Mouse (Mus musculus) splenic B cell, adult 2 months (primary cell): Measurements from ENCODE around the gene Tpst2.
A peak's percentile ranks its signal among the peaks of the same experiment; 100 is the strongest.

ENCODE experiments used
- DNase-seq: peaks from one replicate; pipeline ENCODE4 v3.0.0-alpha.2; 2011; ENCODE audit warnings: low read depth, low spot score
- H3K27me3 ChIP-seq: 2 replicates; pipeline ENCODE4 v1.6.1; 2012; ENCODE audit warnings: mild to moderate bottlenecking, low read length, moderate library complexity, mixed read lengths; ENCODE audit not compliant: control insufficient read depth, poor library complexity, insufficient read depth, severe bottlenecking
- H3K36me3 ChIP-seq: 2 replicates; pipeline ENCODE4 v1.6.1; 2012; ENCODE audit warnings: mild to moderate bottlenecking, low read length, moderate library complexity, mixed read lengths; ENCODE audit not compliant: control insufficient read depth, poor library complexity, insufficient read depth, severe bottlenecking

Tpst2 gene

DNA sequence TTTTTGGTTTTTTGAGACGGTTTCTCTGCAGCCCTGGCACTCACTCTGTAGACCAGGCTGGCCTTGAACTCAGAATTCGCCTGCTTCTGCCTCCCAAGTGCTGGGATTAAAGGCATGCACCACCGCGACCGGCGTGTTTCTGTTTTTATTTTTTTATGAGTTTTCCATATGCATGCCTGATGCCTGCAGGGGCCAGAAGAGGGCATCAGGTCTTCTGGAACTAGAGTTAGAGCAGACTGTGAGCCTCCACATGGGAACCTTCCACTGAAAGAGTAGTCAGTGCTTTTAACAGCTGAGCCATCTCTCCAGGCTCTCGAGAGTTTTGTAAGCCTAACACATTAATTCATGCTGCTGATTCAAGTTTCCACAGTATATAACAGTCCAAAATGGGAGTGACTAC lies 62.7 kb downstream of the Tpst2 start:
- DNase-seq: no peak
- no peaks in the 10 kb centered on the region for H3K27me3 ChIP-seq
- peaks cover 20% of the 10 kb centered on the region for H3K36me3 ChIP-seq

DNA sequence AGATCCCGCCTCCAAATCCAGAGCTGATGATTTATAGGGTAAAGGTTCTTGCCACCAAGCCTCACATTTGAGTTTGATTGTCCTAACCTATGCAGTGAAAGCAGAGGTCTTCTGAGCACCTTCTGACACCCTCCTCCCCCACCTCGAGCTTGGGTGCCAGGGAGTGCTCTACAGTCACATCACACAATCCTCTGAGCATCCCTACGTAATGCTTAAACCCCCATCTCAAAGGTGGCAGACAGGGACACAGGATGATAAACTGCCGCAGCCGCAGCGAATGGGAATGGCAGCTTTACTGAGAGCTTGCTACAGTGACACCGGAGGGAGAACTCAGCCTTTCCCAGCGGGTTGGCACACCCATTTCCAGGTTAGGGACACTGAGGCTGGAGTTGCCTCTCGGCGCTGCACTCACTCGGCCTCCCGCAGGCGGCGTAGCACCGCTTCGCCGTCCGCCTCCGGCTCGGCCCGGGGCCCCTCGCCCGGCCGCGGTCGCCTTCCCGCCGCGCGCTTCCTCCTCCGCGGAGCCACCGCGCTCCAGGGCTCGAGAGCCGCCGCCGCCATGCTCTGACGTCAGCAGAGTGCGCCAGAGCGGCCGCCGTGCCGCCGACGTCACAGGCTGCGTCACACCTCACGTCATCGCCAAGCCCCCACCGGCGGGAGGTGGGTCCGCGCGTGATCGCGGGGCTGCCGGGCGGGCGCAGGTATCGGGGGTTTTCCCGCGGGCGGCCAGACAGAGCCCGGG lies 66.1 kb downstream of the Tpst2 start, which contains the start of the genes Srrd and Hps4:
Srrd (minus strand) TSS at position 578 of the 742 bp plus-strand sequence.
Hps4 (plus strand) TSS at position 621 of the 742 bp plus-strand sequence.
- H3K27me3 ChIP-seq: no peaks in the 10 kb centered on the region
- DNase-seq: peak; percentile 96
- peaks cover 6% of the 10 kb centered on the region for H3K36me3 ChIP-seq

DNA sequence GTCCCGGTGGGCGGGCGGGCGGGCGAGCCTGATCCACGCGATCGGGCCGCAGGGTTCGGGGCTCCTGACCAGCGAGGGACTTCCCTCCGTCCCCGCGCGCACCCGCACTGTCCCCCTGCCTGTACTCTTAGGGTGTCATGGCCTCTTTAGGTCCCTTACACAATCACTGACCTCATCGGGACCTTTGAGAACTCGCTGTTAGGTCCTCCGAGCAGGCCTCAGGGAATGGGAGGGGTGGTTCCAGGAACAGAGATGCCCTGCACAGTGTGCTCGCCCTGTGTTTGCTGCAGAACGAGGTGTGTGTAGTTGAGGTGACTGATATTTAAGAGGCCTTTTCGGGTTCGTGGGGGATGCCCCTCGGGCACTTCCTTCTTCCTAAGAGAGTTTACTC lies 66.7 kb downstream of the Tpst2 start:
- DNase-seq: no peak
- no peaks in the 10 kb centered on the region for H3K27me3 ChIP-seq
- H3K36me3 ChIP-seq: peaks cover 6% of the 10 kb centered on the region

GRCm38 (mm10) chr5:112344092-112344960 lies 67.8 kb downstream of the Tpst2 start:
- Histone ChIP-seq H3K27me3 (no peaks in the 10 kb centered on the region), H3K36me3 (peaks cover 5% of the 10 kb centered on the region)
- peak; percentile 63 for DNase-seq

GRCm38 (mm10) chr5:112346211-112346965 lies 69.9 kb downstream of the Tpst2 start:
- no peak for DNase-seq
- H3K36me3 ChIP-seq: peaks cover 5% of the 10 kb centered on the region
- no peaks in the 10 kb centered on the region for H3K27me3 ChIP-seq

DNA sequence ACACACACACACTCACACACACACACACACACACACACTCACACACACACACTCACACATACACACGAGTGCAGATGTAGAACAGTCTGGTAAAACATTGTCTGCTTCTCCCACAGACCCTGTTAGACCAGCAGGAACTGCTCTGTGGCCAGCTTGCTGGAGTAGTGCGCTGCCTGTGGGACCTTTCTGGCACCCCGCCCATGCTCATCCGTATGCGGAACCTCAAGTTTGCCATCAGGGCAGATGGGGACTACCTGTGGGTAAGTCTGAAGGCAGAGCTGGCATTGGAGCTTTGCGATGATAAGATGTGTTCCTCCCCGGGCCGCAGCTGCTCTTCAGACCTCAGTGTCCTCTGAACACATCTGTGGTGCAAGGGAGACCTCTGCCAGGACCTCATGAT lies 72.7 kb downstream of the Tpst2 start:
- Histone ChIP-seq H3K36me3 (peaks cover 8% of the 10 kb centered on the region), H3K27me3 (no peaks in the 10 kb centered on the region)
- DNase-seq: no peak

DNA sequence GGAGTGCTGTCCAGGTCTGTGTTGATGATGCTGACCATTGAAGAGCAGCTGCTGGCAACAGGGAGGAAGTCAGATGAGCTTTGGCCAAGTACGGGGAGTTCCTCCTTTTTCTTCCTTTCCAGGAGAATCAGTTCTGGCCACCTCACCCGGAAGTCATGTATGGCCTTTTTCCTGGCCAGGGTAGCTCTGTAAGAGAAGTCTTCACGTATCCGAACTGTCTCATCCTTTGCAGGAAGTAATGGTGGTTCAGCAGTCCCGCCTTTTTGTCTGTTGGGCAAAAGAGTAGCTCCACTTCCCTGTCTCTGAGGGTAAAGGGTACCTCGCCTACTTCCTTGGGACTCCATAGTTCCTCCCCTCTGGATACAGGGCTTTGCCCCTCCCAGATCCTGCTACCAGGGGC lies 79.0 kb downstream of the Tpst2 start:
- no peak for DNase-seq
- Histone ChIP-seq H3K36me3 (peaks cover 11% of the 10 kb centered on the region; the same call in 1 of the 2 replicates), H3K27me3 (no peaks in the 10 kb centered on the region)

GRCm38 (mm10) chr5:112355910-112356309 lies 79.4 kb downstream of the Tpst2 start, which contains the start of gene Gm6583:
Gm6583 (minus strand) TSS chr5:112356033.
- Histone ChIP-seq H3K36me3 (peaks cover 11% of the 10 kb centered on the region; the same call in 1 of the 2 replicates), H3K27me3 (no peaks in the 10 kb centered on the region)
- no peak for DNase-seq

- H3K27me3 ChIP-seq: no peaks in the 10 kb centered on the region
- H3K36me3 ChIP-seq: peaks cover 11% of the 10 kb centered on the region; the same call in 1 of the 2 replicates
- no peak for DNase-seq
These were observed 79.8 kb downstream of the Tpst2 start for GRCm38 (mm10) chr5:112356322-112356721.

- H3K36me3 ChIP-seq: peaks cover 7% of the 10 kb centered on the region; the same call in 1 of the 2 replicates
- H3K27me3 ChIP-seq: no peaks in the 10 kb centered on the region
- DNase-seq: no peak
These were observed 83.0 kb downstream of the Tpst2 start for GRCm38 (mm10) chr5:112359520-112359919.

GRCm38 (mm10) chr5:112360077-112360476 lies 83.6 kb downstream of the Tpst2 start:
- Histone ChIP-seq H3K27me3 (no peaks in the 10 kb centered on the region), H3K36me3 (peaks cover 7% of the 10 kb centered on the region; the same call in 1 of the 2 replicates)
- no peak for DNase-seq

DNA sequence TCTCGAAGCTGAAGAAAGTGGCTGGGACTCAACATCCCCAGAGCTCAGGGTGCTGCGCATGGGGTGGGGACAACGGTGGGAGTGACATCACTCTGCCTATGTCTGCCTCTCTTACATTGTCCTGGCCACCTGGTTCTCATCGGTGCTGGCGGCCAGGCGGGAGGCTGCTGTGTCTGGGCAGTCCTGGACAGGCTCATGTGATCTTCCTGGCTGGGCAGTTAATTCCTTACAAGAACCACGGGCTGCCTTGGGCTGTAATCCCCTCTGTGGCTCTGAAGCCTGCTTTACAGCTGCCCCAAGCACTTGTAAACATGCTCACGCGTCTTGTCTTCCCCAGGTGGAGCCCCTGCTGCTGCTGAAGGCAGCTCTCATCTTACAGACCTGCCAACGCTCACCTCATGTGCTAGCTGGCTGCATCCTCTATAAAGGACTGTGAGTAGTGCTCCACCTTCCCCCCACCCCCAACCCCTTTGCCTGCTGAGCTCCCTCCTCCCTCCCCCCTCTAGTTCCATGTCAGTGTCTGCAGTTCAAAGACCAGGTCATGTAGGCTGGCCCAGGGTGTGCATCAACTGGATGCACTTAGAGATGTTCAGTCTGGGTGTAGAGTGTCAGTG lies 87.8 kb downstream of the Tpst2 start:
- no peaks in the 10 kb centered on the region; the same call in 1 of the 2 replicates for H3K36me3 ChIP-seq
- no peaks in the 10 kb centered on the region for H3K27me3 ChIP-seq
- no peak for DNase-seq
